Mouse (Mus musculus) adrenal gland, adult 2 months (tissue): ENCODE data around the gene Fanca. TPM values are rescaled to one million over a fixed set of nuclear protein-coding genes. Genes with fewer than 3 reads are reported as not detected.
"Not testable (repeated sequence)": the region's sequence is repeated elsewhere in the genome, so short reads cannot be mapped to it uniquely, and the experiment has no call there.

Experiments
- DNase-seq: peaks from one replicate; pipeline ENCODE4 v3.0.0; 2021
- polyA plus RNA-seq: library from polyadenylated mRNA; depleted of rRNA; stranded (reverse); fragments of >200 nt; gene quantifications from 2 replicates; pipeline ENCODE4 v1.2.3, GENCODE M21; 2012; rRNA removed
- total RNA-seq, 2 experiments: library from RNA; stranded (reverse); gene quantifications; 2 replicates each; pipeline ENCODE4 v1.2.3; 2021

Fanca gene
- total and polyA plus RNA-seq, 3 experiments, result 3.6 to 8.1 (median 7.2) TPM

DNA sequence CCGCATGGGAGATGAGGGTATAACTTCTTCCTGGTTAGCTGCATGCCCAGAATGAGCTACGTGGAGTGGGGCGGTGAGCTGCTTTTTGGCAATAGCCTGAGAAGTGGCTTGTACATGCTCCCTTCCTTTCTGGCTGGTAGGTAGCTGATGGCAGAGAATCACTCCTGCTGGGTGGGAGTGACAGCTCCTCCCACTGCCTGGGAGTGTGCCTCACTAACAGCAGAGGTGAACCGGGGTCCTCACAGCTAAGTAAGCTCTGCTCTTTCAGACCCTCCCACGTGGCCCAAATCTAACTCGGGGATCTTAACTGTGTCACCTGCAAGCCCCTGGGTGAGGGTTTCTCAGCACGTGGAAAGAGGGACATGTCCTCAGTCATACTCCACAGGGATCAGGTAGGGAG, 85.8 kb downstream of the Fanca start:
- no peak for DNase-seq

GRCm38 (mm10) chr8:123231742-123232141, 86.6 kb downstream of the Fanca start:
- no peak for DNase-seq

- DNase-seq, result not testable (repeated sequence)
Measured at GRCm38 (mm10) chr8:123230326-123230725, 88.0 kb downstream of the Fanca start.

DNA sequence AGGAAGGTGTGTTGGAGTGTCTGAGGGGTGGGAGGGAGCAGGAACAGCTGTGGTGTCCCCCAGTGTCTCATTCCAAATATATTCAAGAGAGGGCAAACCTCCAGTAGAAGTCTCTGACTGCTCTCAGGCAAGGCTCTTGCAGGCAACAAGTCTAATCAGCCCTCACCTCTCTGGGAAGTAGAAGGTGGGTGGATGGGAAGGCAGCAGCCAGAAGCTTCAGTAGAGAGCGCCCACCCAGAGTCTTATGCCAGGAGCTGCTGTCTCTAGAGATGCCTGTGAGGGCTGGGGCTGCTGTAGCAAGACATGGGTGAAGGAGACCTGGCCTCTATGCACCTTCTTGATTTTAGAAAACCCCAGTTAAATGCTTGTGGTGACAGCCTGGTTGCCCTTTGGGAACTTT, 90.0 kb downstream of the Fanca start:
- DNase-seq, result no peak

GRCm38 (mm10) chr8:123224278-123225266, 93.8 kb downstream of the Fanca start, which contains the start of gene Cdk10:
Gene Cdk10, plus strand, starts transcription at chr8:123224842.
- peak; percentile 96 for DNase-seq

DNA sequence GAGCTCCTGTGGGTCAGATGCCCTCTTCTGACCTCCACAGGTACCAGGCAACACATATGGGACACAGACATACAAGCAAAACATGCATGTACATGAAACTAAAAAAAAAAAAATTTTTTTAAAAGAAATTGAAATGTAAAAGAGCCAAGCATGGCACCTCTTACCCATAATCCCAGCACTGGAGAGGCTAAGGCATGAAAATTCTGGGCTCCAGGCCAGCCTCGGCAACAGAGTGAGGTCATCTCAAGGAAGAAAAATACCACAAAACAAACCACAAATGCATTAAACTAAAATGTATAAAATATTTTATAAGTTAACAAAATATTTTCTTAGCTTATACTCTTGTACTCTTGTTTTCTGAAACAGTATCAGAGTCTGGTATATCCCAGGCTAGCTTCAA, 97.5 kb downstream of the Fanca start:
- no peak for DNase-seq

Other genes starting within 250 kb of the Fanca start
- gene Rpl13, start 216.2 kb downstream of the Fanca start, total RNA-seq, result 100 to 1,000 TPM; 419 to 701 TPM
- gene Rpl13, start 216.2 kb downstream of the Fanca start, polyA plus RNA-seq, result 2,347 and 2,800 TPM in 2 replicates
- gene Cpne7, start 201.2 kb downstream of the Fanca start, total RNA-seq, result 1 to 10 TPM; 3.8 to 5.7 TPM
- gene Cpne7, start 201.2 kb downstream of the Fanca start, polyA plus RNA-seq, result 5.1 and 6.1 TPM in 2 replicates
- gene Sult5a1, start 160.3 kb downstream of the Fanca start, total RNA-seq, result 10 to 100 TPM in 1 of 2 experiments, 1 to 10 TPM in 1; 7.6 to 10.1 TPM
- 18.8 and 20.4 TPM in 2 replicates for gene Sult5a1, start 160.3 kb downstream of the Fanca start, polyA plus RNA-seq
- gene Dpep1, start 132.3 kb downstream of the Fanca start, total RNA-seq, result 10 to 100 TPM; 52.8 to 57.4 TPM
- gene Dpep1, start 132.3 kb downstream of the Fanca start, polyA plus RNA-seq, result 50.3 and 62.4 TPM in 2 replicates
- gene Chmp1a, start 105.8 kb downstream of the Fanca start, total RNA-seq, result 100 to 1,000 TPM; 104 to 107 TPM
- gene Chmp1a, start 105.8 kb downstream of the Fanca start, polyA plus RNA-seq, result 102 and 105 TPM in 2 replicates
- gene Spata33, start 105.7 kb downstream of the Fanca start, total RNA-seq, result 1 to 10 TPM; 1.0 to 6.9 TPM
- gene Spata33, start 105.7 kb downstream of the Fanca start, polyA plus RNA-seq, result 0.70 and 0.71 TPM in 2 replicates
- 10 to 100 TPM; 51.0 to 53.6 TPM for gene Cdk10, start 93.7 kb downstream of the Fanca start, total RNA-seq
- gene Cdk10, start 93.7 kb downstream of the Fanca start, polyA plus RNA-seq, result 63.8 and 67.8 TPM in 2 replicates
- 10 to 100 TPM; 12.3 to 15.6 TPM for gene Spata2l, start 82.3 kb downstream of the Fanca start, total RNA-seq
- 37.1 and 62.5 TPM in 2 replicates for gene Spata2l, start 82.3 kb downstream of the Fanca start, polyA plus RNA-seq
- gene Zfp276, start 64.4 kb downstream of the Fanca start, total RNA-seq, result 10 to 100 TPM; 19.8 to 21.5 TPM
- gene Zfp276, start 64.4 kb downstream of the Fanca start, polyA plus RNA-seq, result 45.0 and 45.6 TPM in 2 replicates
- gene Vps9d1, start 64.2 kb downstream of the Fanca start, total RNA-seq, result 10 to 100 TPM; 29.4 to 34.0 TPM
- gene Vps9d1, start 64.2 kb downstream of the Fanca start, polyA plus RNA-seq, result 161 and 188 TPM in 2 replicates
- 1 to 10 TPM; 1.4 to 2.6 TPM for gene Spire2, start 14.1 kb upstream of the Fanca start, total RNA-seq
- gene Spire2, start 14.1 kb upstream of the Fanca start, polyA plus RNA-seq, result 0.93 and 3.0 TPM in 2 replicates
- gene Tcf25, start 55.2 kb upstream of the Fanca start, total RNA-seq, result 100 to 1,000 TPM; 230 to 235 TPM
- 151 and 158 TPM in 2 replicates for gene Tcf25, start 55.2 kb upstream of the Fanca start, polyA plus RNA-seq
- not detected for gene Mc1r, start 88.5 kb upstream of the Fanca start, total RNA-seq
- gene Mc1r, start 88.5 kb upstream of the Fanca start, polyA plus RNA-seq, result not detected in 2 replicates
- 1 to 10 TPM; 2.4 to 8.3 TPM for gene Tubb3, start 92.8 kb upstream of the Fanca start, total RNA-seq
- gene Tubb3, start 92.8 kb upstream of the Fanca start, polyA plus RNA-seq, result 3.8 and 21.1 TPM in 2 replicates
- 10 to 100 TPM; 26.0 to 31.7 TPM for gene Def8, start 105.0 kb upstream of the Fanca start, total RNA-seq
- gene Def8, start 105.0 kb upstream of the Fanca start, polyA plus RNA-seq, result 24.0 and 24.6 TPM in 2 replicates
- gene Afg3l1, start 159.3 kb upstream of the Fanca start, total RNA-seq, result 10 to 100 TPM; 44.0 to 73.7 TPM
- 23.2 and 25.2 TPM in 2 replicates for gene Afg3l1, start 159.3 kb upstream of the Fanca start, polyA plus RNA-seq
- gene Dbndd1, start 196.9 kb upstream of the Fanca start, total RNA-seq, result under 1 TPM; 0.37 to 0.73 TPM
- 1.0 and 1.1 TPM in 2 replicates for gene Dbndd1, start 196.9 kb upstream of the Fanca start, polyA plus RNA-seq
- gene Gas8, start 200.3 kb upstream of the Fanca start, total RNA-seq, result 10 to 100 TPM; 11.6 to 14.5 TPM
- gene Gas8, start 200.3 kb upstream of the Fanca start, polyA plus RNA-seq, result 5.1 and 6.6 TPM in 2 replicates